Mouse (Mus musculus) intestine, embryonic 16.5 days (tissue): Measurements from ENCODE around the gene Gm49395. TPM values are rescaled to one million over a fixed set of nuclear protein-coding genes. Genes with fewer than 3 reads are reported as not detected.

ENCODE experiments used
- ATAC-seq: fragments of 200-750 bp; cut with Nextera tagmentation; 2 replicates; pipeline ENCODE4 v1.8.0; 2017; ENCODE audit warnings: moderate TSS enrichment, moderate library complexity
- H3K27ac ChIP-seq: fragments of 300-500 bp; sonication (generic); 2 replicates; pipeline ENCODE4 v1.5.1; 2014; ENCODE audit warnings: mild to moderate bottlenecking, low read length
- H3K27me3 ChIP-seq: fragments of 300-500 bp; sonication (generic); replicated peaks from 2 replicates; pipeline ENCODE4 v1.6.1; 2014; ENCODE audit warnings: low read length, control low read depth, mixed read lengths; ENCODE audit not compliant: control insufficient read depth, insufficient read depth
- H3K36me3 ChIP-seq: fragments of 300-500 bp; sonication (generic); 2 replicates; pipeline ENCODE4 v1.6.1; 2014; ENCODE audit warnings: low read length, control low read depth; ENCODE audit not compliant: control insufficient read depth, insufficient read depth
- H3K4me1 ChIP-seq: fragments of 300-500 bp; sonication (generic); 2 replicates; pipeline ENCODE4 v1.6.1; 2014; ENCODE audit warnings: low read length, control low read depth, mixed read lengths; ENCODE audit not compliant: control insufficient read depth, insufficient read depth
- H3K4me2 ChIP-seq: fragments of 300-500 bp; sonication (generic); 2 replicates; pipeline ENCODE4 v1.6.1; 2014; ENCODE audit warnings: low read depth, low read length, control low read depth
- H3K4me3 ChIP-seq: fragments of 300-500 bp; sonication (generic); 2 replicates; pipeline ENCODE4 v1.5.1; 2014; ENCODE audit warnings: mild to moderate bottlenecking, low read length
- H3K9ac ChIP-seq: fragments of 300-500 bp; sonication (generic); 2 replicates; pipeline ENCODE4 v1.6.1; 2014; ENCODE audit warnings: low read depth, low read length
- H3K9me3 ChIP-seq: fragments of 300-500 bp; sonication (generic); 2 replicates; pipeline ENCODE4 v1.6.1; 2016; ENCODE audit warnings: low read length, control low read depth; ENCODE audit not compliant: control insufficient read depth
- WGBS: fragments of 180-500 bp; shearing (Covaris S2); extraction: QIAGEN DNeasy Blood & Tissue Kit; methylation state at CpG from one replicate; pipeline ENCODE4 v1.1.7; 2014; 5-methylcytosine and 5-hydroxymethylcytosine counted together
- polyA plus RNA-seq: library from polyadenylated mRNA; unstranded; fragments of >200 nt; fragmentation: Nextera tagmentation; extraction: Ambion mirVana; gene quantifications from 2 replicates; pipeline ENCODE4 v1.2.1, GENCODE M21; 2015

Gene Gm49395
- polyA plus RNA-seq, 1 experiment from 2014 or later: 5.9 TPM

DNA sequence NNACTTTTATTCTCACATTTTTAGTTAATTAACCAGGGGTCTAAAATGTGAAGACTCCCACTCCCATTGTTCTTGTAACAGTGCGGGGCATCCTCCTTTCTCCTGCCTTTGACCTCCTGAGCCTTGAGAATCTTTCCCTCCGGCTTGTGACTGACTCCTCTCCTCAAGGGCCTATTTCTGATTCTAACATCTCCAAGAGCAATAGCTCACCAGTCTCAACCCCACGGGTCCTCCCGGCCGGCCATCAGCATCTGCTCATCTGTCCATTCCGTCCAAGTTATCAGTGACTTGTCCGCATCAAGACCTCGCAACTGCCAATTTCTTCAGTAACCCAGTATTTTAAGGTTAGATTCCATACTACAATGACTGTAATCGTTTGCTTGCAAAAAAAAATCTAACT is 84.2 kb downstream of the Gm49395 start:
- no peak for ATAC-seq
- Histone ChIP-seq H3K27ac (no peak overlapping the region), H3K4me2 (no peak overlapping the region), H3K9me3 (no peaks in the 10 kb centered on the region), H3K36me3 (no peaks in the 10 kb centered on the region), H3K27me3 (no peaks in the 10 kb centered on the region), H3K4me1 (0 out of 2 replicates have a peak, but pooled peaks cover 3% of the 10 kb centered on the region), H3K4me3 (no peak overlapping the region), H3K9ac (no peak overlapping the region)
- WGBS: 93% methylated on average over 9 of the region's 9 CpGs

DNA sequence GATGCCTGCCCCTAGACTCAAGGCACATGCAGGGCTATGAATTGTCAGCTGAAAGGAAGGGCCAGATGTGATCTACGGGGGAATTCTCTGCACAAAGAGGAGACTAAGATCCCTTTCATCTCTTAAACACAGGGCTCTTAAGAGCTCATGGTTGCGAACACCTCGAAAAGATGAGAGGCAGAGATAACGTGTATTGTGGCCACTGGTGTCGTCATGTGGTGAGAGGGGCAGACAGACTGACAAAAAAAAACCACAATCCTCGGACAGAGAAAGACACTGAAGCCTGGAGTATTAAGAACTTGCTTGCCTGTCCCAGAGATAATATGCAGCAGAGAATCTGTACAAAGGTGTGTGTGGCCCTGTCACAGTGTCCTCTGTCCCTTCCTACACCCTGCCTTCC is 90.2 kb downstream of the Gm49395 start:
- Histone ChIP-seq H3K4me3 (no peak overlapping the region), H3K27ac (no peak overlapping the region), H3K4me2 (no peak overlapping the region), H3K36me3 (no peaks in the 10 kb centered on the region), H3K9me3 (no peaks in the 10 kb centered on the region), H3K9ac (no peak overlapping the region), H3K4me1 (no peaks in the 10 kb centered on the region), H3K27me3 (no peaks in the 10 kb centered on the region)
- 69% methylated on average over 6 of the region's 6 CpGs for WGBS
- no peak for ATAC-seq

DNA sequence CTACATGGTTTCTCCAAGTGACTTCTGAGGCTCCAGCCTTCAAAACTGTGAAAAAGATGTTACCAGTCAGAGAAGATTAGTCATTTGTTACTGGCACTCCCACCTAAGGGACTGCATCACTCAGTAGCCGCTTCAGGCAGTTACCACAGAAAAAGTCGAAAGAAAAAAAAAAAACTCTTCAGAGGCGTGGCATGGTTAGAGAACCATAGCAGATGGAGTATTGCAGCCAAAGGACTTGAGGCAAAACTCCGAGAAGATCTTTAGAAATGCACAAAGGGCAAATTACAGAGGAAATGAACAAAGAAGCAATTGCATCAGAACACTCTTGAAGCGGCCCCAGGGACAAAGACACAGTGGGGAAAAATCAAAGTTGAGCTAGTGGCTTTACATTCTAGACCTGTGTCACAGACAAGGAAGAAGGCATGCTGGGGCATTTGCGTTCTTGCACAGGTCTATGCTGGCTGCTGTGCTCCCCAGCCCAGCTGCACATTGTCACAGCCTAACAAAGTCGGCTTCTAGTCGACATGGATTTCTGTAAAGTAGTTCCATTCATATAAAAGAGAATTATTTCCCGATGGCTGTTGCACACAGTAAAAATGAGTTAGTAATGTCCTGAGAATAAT is 95.4 kb downstream of the Gm49395 start:
- 57% methylated on average over 9 of the region's 9 CpGs for WGBS
- H3K4me1 ChIP-seq: no peaks in the 10 kb centered on the region
- H3K27ac ChIP-seq: no peak overlapping the region
- no peak overlapping the region for H3K9ac ChIP-seq
- H3K27me3 ChIP-seq: no peaks in the 10 kb centered on the region
- ATAC-seq: no peak
- no peaks in the 10 kb centered on the region for H3K9me3 ChIP-seq
- H3K4me3 ChIP-seq: no peak overlapping the region
- H3K4me2 ChIP-seq: no peak overlapping the region
- no peaks in the 10 kb centered on the region for H3K36me3 ChIP-seq

DNA sequence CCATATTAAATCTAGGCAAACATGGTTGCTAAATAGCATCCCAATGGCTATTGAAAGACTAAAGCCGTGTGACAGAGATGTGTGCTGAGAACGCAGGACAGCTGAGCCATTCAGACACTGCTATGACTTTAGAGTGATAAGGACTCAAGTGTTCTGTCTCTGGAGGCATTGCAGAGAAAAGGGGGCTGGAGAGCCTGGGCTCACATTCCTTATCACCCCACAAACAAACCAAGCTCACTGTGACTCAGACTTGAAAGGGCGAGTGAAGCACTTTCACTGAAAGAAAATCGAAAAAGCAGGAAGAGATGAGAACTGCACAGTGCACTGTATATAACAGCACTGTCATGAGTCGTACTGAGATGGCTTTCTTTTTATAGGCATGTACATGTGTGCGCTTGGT is 96.4 kb downstream of the Gm49395 start:
- Histone ChIP-seq H3K4me2 (no peak overlapping the region), H3K27ac (no peak overlapping the region), H3K27me3 (no peaks in the 10 kb centered on the region), H3K4me3 (no peak overlapping the region), H3K9me3 (no peaks in the 10 kb centered on the region), H3K9ac (no peak overlapping the region), H3K4me1 (no peaks in the 10 kb centered on the region), H3K36me3 (no peaks in the 10 kb centered on the region)
- 71% methylated on average over 6 of the region's 6 CpGs for WGBS
- ATAC-seq: no peak

DNA sequence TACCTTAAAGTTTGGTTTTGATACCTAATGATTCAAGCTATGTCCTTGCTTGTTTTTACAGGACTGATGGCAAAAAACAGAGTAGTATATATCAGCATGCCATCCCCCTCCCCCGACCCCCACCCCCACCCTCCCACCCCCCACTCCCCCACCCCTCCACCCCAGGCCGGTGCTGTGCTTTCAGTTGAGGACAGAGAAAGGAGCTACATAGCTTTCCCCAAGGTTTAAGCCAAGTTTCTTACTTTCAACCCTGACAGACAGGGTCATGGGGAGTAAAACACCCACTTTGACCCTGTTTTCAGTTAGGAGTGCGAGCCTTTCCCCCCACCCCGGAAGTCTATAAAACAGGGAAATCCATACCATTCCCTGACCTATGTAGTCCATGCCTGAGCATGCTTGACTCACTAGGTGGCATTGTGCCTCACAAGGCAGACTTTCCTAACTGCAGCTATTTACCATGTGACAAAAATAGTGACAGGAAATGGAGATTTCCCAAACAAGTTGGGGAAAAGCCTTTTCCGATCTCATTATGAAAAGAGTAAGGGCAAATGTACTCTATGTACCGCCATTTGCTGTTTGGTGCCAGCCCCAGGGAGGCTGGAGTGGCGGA is 98.2 kb downstream of the Gm49395 start:
- Histone ChIP-seq H3K4me3 (no peak overlapping the region), H3K27me3 (no peaks in the 10 kb centered on the region), H3K9ac (no peak overlapping the region), H3K9me3 (no peaks in the 10 kb centered on the region), H3K4me2 (no peak overlapping the region), H3K4me1 (no peaks in the 10 kb centered on the region), H3K36me3 (no peaks in the 10 kb centered on the region), H3K27ac (no peak overlapping the region)
- WGBS: 55% methylated on average over 7 of the region's 7 CpGs
- no peak for ATAC-seq

DNA sequence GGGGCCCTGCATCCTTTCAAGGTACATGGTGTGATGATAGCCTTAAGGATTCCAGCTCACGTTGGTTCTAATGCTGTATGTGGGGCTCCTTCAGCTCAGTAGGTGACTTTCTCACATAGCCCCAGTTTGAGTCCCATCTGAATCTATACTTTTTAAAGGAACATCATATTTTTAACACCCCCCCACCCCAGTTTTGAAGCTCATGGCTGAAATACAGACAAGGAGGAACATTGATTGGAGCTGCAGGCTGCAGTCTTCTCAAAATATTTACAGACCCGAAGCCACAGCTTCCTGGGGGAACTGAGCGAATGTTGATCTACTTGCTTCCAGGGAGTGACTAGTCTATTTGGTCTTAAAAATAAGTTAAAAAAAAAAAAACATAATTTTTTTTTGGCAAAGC is 98.9 kb downstream of the Gm49395 start:
- H3K9ac ChIP-seq: no peak overlapping the region
- no peak overlapping the region for H3K4me2 ChIP-seq
- H3K27ac ChIP-seq: no peak overlapping the region
- ATAC-seq: no peak
- H3K36me3 ChIP-seq: no peaks in the 10 kb centered on the region
- H3K4me1 ChIP-seq: no peaks in the 10 kb centered on the region
- H3K27me3 ChIP-seq: no peaks in the 10 kb centered on the region
- no peak overlapping the region for H3K4me3 ChIP-seq
- no peaks in the 10 kb centered on the region for H3K9me3 ChIP-seq
- WGBS: 73% methylated on average over 3 of the region's 3 CpGs

DNA sequence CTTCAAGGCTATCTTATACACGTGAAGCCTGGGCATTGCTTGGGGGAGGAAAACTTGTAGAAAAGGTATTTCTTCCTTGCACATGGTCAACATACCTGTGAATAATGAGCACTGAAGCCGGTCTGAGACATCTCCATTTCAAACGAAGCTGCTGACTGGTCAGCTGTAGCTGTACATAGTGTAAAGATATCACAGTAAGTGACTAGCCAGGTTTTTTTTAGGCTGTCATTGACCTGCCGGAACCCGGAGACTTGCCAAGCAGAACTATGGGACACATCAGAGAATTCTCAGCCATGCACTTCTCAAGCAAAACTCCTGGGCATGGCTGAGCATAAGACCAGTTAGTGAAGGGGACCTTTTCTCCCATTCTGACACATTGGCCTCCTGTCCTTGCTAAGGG is 99.6 kb downstream of the Gm49395 start:
- Histone ChIP-seq H3K36me3 (no peaks in the 10 kb centered on the region), H3K4me2 (no peak overlapping the region), H3K9me3 (no peaks in the 10 kb centered on the region), H3K27ac (no peak overlapping the region), H3K27me3 (no peaks in the 10 kb centered on the region), H3K4me3 (no peak overlapping the region), H3K4me1 (no peaks in the 10 kb centered on the region), H3K9ac (no peak overlapping the region)
- WGBS: 88% methylated on average over 5 of the region's 5 CpGs
- no peak for ATAC-seq

DNA sequence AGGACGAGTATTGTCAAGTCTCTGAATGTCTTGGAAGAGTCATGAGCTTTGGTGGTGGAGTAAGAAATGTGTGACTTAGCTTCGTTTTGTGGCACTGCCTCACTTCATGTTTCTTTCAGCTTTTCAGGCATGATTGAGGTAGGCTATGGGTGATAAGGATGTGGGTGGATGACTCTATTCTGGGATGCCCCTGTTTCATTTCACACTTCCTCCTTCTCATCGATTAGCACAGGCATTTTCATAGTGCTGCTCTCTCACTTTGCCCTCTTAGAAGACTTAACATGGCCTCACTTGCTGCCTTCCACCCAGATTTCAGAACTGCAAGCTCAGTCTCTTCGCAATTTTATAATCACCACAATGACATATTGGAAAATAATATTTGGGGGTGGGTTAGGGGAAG is 102.1 kb downstream of the Gm49395 start:
- H3K9ac ChIP-seq: no peak overlapping the region
- H3K4me1 ChIP-seq: 0 out of 2 replicates have a peak, but pooled peaks cover 2% of the 10 kb centered on the region
- no peak overlapping the region for H3K4me3 ChIP-seq
- ATAC-seq: no peak
- H3K27me3 ChIP-seq: no peaks in the 10 kb centered on the region
- 95% methylated on average over 4 of the region's 4 CpGs for WGBS
- no peak overlapping the region for H3K27ac ChIP-seq
- H3K9me3 ChIP-seq: no peaks in the 10 kb centered on the region
- H3K36me3 ChIP-seq: no peaks in the 10 kb centered on the region
- no peak overlapping the region for H3K4me2 ChIP-seq

DNA sequence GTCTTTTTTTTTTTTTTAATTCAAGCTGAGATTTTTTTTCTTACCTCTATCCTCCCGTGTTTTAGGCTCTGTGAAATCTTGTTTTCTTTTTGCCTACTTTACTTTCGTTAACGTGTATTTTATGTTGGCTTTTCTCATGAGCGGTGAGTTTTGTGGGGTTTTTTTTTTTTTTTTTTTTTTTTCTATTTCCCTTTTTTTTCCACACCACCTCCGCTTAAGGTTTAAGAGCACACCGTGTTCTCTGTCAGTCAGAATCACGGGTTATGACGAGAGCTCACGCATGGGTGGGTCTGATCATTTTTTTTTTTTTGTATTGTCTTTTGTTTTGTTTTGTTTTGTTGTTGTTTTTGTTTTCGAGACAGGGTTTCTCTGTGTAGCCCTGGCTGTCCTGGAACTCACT is 103.6 kb downstream of the Gm49395 start:
- Histone ChIP-seq H3K27ac (no peak overlapping the region), H3K4me2 (no peak overlapping the region), H3K4me3 (no peak overlapping the region), H3K36me3 (no peaks in the 10 kb centered on the region), H3K9ac (no peak overlapping the region), H3K27me3 (no peaks in the 10 kb centered on the region), H3K4me1 (0 out of 2 replicates have a peak, but pooled peaks cover 2% of the 10 kb centered on the region), H3K9me3 (no peaks in the 10 kb centered on the region)
- no peak for ATAC-seq
- WGBS: 92% methylated on average over 10 of the region's 10 CpGs
